Mouse (Mus musculus) yolk sac, embryonic 10.5 days (tissue): ENCODE results near the gene Iqgap2.

Experiments
- DNase-seq: peaks from one replicate; pipeline ENCODE4 v3.0.0-alpha.2; 2017; ENCODE audit warnings: low spot score

The Iqgap2 gene

GRCm38 (mm10) chr13:95829431-95830171 lies 62.1 kb downstream of the Iqgap2 start:
- DNase-seq, result no peak

- no peak for DNase-seq
Measured at GRCm38 (mm10) chr13:95828616-95829015, 63.1 kb downstream of the Iqgap2 start.

GRCm38 (mm10) chr13:95826178-95826577 lies 65.5 kb downstream of the Iqgap2 start:
- no peak for DNase-seq

- no peak for DNase-seq
Measured at GRCm38 (mm10) chr13:95822918-95823317, 68.8 kb downstream of the Iqgap2 start.

- DNase-seq, result no peak
Measured at GRCm38 (mm10) chr13:95820071-95820470, 71.7 kb downstream of the Iqgap2 start.

- DNase-seq, result no peak
Measured at GRCm38 (mm10) chr13:95818941-95819340, 72.8 kb downstream of the Iqgap2 start.

GRCm38 (mm10) chr13:95813643-95814042 lies 78.1 kb downstream of the Iqgap2 start:
- no peak for DNase-seq

- no peak for DNase-seq
Measured at GRCm38 (mm10) chr13:95810796-95811195, 80.9 kb downstream of the Iqgap2 start.

GRCm38 (mm10) chr13:95807106-95807750 lies 84.5 kb downstream of the Iqgap2 start:
- DNase-seq, result no peak

- DNase-seq, result peak; percentile 85
Measured at GRCm38 (mm10) chr13:95805469-95806166, 86.1 kb downstream of the Iqgap2 start.

- no peak for DNase-seq
Measured at GRCm38 (mm10) chr13:95804113-95804512, 87.6 kb downstream of the Iqgap2 start.

- DNase-seq, result no peak
Measured at GRCm38 (mm10) chr13:95800925-95801324, 90.8 kb downstream of the Iqgap2 start.

- DNase-seq, result no peak
Measured at GRCm38 (mm10) chr13:95799322-95799721, 92.4 kb downstream of the Iqgap2 start.

- DNase-seq, result no peak
Measured at GRCm38 (mm10) chr13:95798721-95799120, 93.0 kb downstream of the Iqgap2 start.

GRCm38 (mm10) chr13:95797530-95797929 lies 94.2 kb downstream of the Iqgap2 start:
- DNase-seq, result no peak

- no peak for DNase-seq
Measured at GRCm38 (mm10) chr13:95794346-95794745, 97.4 kb downstream of the Iqgap2 start.

GRCm38 (mm10) chr13:95790883-95791282 lies 100.8 kb downstream of the Iqgap2 start:
- no peak for DNase-seq

- no peak for DNase-seq
Measured at GRCm38 (mm10) chr13:95788631-95789376, 102.9 kb downstream of the Iqgap2 start.

- DNase-seq, result peak; percentile 49
Measured at GRCm38 (mm10) chr13:95782969-95783332, 108.8 kb downstream of the Iqgap2 start.

GRCm38 (mm10) chr13:95782311-95782968 lies 109.3 kb downstream of the Iqgap2 start:
- no peak for DNase-seq

- DNase-seq, result no peak
Measured at GRCm38 (mm10) chr13:95780038-95780437, 111.7 kb downstream of the Iqgap2 start.

GRCm38 (mm10) chr13:95779261-95779660 lies 112.5 kb downstream of the Iqgap2 start:
- no peak for DNase-seq
